26 mouse cellular contexts compared by ENCODE assay signal in genomic region chr8:3428426-3428825, GRCm38 (mm10). TPM values are rescaled to one million over a fixed set of nuclear protein-coding genes. Genes with fewer than 3 reads are reported as not detected.
DNase-seq lines count a peak whose midpoint lies in the region; ATAC-seq and TF ChIP-seq lines count a peak whose summit lies in the region.
"Had no signal": no experiment of that assay in that cellular context is flagged by ENCODE, and none has a peak within 500 bp of the region (broad histone marks: within the 10 kb centered on the region; RNA-seq: fewer than 3 reads in every experiment).

No protein-coding gene starts in this region.

- H3K27me3 ChIP-seq in embryonic facial prominence, embryonic 14.5 days (replicated peaks; ENCODE audit: control insufficient read depth, insufficient read depth, low read length): no peaks in the 10 kb centered on the region
- H3K27me3 ChIP-seq in embryonic facial prominence, embryonic 10.5 days (replicated peaks; ENCODE audit: low read depth, poor library complexity, severe bottlenecking): no peaks in the 10 kb centered on the region
- no peaks in the 10 kb centered on the region for H3K27me3 ChIP-seq in limb, embryonic 14.5 days (ENCODE audit: control insufficient read depth, insufficient read depth, low read length)
- H3K27me3 ChIP-seq in limb, embryonic 10.5 days (ENCODE audit: low read depth, poor library complexity, severe bottlenecking): no peaks in the 10 kb centered on the region
- no peaks in the 10 kb centered on the region for H3K27me3 ChIP-seq in myocyte (ENCODE audit: control insufficient read depth, insufficient read depth, insufficient read length)
- H3K27me3 ChIP-seq: CH12.LX; embryonic facial prominence, embryonic 12.5 days; embryonic facial prominence, embryonic 15.5 days; forebrain, embryonic 12.5 days had no signal

- no peak overlapping the region for H3K4me3 ChIP-seq in embryonic facial prominence, embryonic 14.5 days (ENCODE audit: low read depth, low read length)
- H3K4me3 ChIP-seq in embryonic facial prominence, embryonic 10.5 days: no peak overlapping the region
- H3K4me3 ChIP-seq in limb, embryonic 14.5 days (replicated peaks; ENCODE audit: low read length): no peak overlapping the region
- H3K4me3 ChIP-seq in limb, embryonic 10.5 days: no peak overlapping the region
- no peak overlapping the region for H3K4me3 ChIP-seq in myocyte
- H3K4me3 ChIP-seq: embryonic facial prominence, embryonic 12.5 days; embryonic facial prominence, embryonic 15.5 days; erythroblast, embryonic 14.5 days; forebrain, embryonic 10.5 days; forebrain, embryonic 12.5 days had no signal

- no peaks in the 10 kb centered on the region for H3K4me1 ChIP-seq in embryonic facial prominence, embryonic 14.5 days (ENCODE audit: control insufficient read depth, insufficient read depth, low read length)
- H3K4me1 ChIP-seq in embryonic facial prominence, embryonic 10.5 days: no peaks in the 10 kb centered on the region
- H3K4me1 ChIP-seq in limb, embryonic 14.5 days (ENCODE audit: control insufficient read depth, insufficient read depth, low read length): no peaks in the 10 kb centered on the region
- no peaks in the 10 kb centered on the region for H3K4me1 ChIP-seq in limb, embryonic 10.5 days
- H3K4me1 ChIP-seq: embryonic facial prominence, embryonic 12.5 days; embryonic facial prominence, embryonic 15.5 days; forebrain, embryonic 10.5 days; forebrain, embryonic 12.5 days had no signal

- no peak; the same call in 1 of the 2 replicates for ATAC-seq in embryonic facial prominence, embryonic 14.5 days (ENCODE audit: low read depth)
- ATAC-seq in limb, embryonic 14.5 days (ENCODE audit: low FRiP score, low read depth): no peak
- ATAC-seq: CD4-positive, CD25-positive, alpha-beta regulatory T cell, adult 4 months; forebrain, embryonic 14.5 days; forebrain, embryonic 16.5 days had no signal

- WGBS in embryonic facial prominence, embryonic 14.5 days: 63% methylated on average over 2 of the region's 2 CpGs
- 81% methylated on average over 2 of the region's 2 CpGs for WGBS in embryonic facial prominence, embryonic 10.5 days
- WGBS in limb, embryonic 14.5 days: 60% methylated on average over 2 of the region's 2 CpGs
- 89% methylated on average over 2 of the region's 2 CpGs for WGBS in limb, embryonic 10.5 days

- H3K4me2 ChIP-seq in embryonic facial prominence, embryonic 14.5 days (ENCODE audit: low read depth, low read length): no peak overlapping the region
- H3K4me2 ChIP-seq in limb, embryonic 14.5 days (replicated peaks; ENCODE audit: low read depth, low read length, severe bottlenecking): no peak overlapping the region
- H3K4me2 ChIP-seq in myocyte (ENCODE audit: low read depth): no peak overlapping the region
- H3K4me2 ChIP-seq: embryonic facial prominence, embryonic 12.5 days; embryonic facial prominence, embryonic 15.5 days; forebrain, embryonic 12.5 days had no signal

- H3K79me2 ChIP-seq in myocyte (ENCODE audit: control insufficient read depth, insufficient read depth): no peaks in the 10 kb centered on the region

- no peak overlapping the region for H3ac ChIP-seq in myocyte (ENCODE audit: control insufficient read depth, insufficient read length)

- H3K9ac ChIP-seq in embryonic facial prominence, embryonic 14.5 days (ENCODE audit: low read depth, low read length): no peak overlapping the region
- H3K9ac ChIP-seq in limb, embryonic 14.5 days (ENCODE audit: low read depth, low read length, severe bottlenecking): no peak overlapping the region
- H3K9ac ChIP-seq: embryonic facial prominence, embryonic 12.5 days; embryonic facial prominence, embryonic 15.5 days; forebrain, embryonic 12.5 days had no signal

- peaks cover 41% of the 10 kb centered on the region for H3K36me3 ChIP-seq in embryonic facial prominence, embryonic 14.5 days (ENCODE audit: control insufficient read depth, insufficient read depth, low read length)
- H3K36me3 ChIP-seq in embryonic facial prominence, embryonic 10.5 days (replicated peaks): peaks cover 64% of the 10 kb centered on the region
- peaks cover 41% of the 10 kb centered on the region for H3K36me3 ChIP-seq in limb, embryonic 14.5 days (ENCODE audit: control insufficient read depth, insufficient read depth, low read length)
- peaks cover 59% of the 10 kb centered on the region for H3K36me3 ChIP-seq in limb, embryonic 10.5 days
- peaks cover 10% of the 10 kb centered on the region for H3K36me3 ChIP-seq in myocyte (ENCODE audit: control insufficient read depth, insufficient read depth)

- no peaks in the 10 kb centered on the region for H3K9me3 ChIP-seq in embryonic facial prominence, embryonic 14.5 days (ENCODE audit: control insufficient read depth, low read length)
- no peaks in the 10 kb centered on the region for H3K9me3 ChIP-seq in embryonic facial prominence, embryonic 10.5 days
- H3K9me3 ChIP-seq in limb, embryonic 14.5 days (ENCODE audit: control insufficient read depth, low read length): no peaks in the 10 kb centered on the region
- no peaks in the 10 kb centered on the region for H3K9me3 ChIP-seq in limb, embryonic 10.5 days (replicated peaks)
- H3K9me3 ChIP-seq: embryonic facial prominence, embryonic 12.5 days; embryonic facial prominence, embryonic 15.5 days; forebrain, embryonic 10.5 days; forebrain, embryonic 12.5 days; G1E had no signal

- no peak for TF ChIP-seq POLR2A in limb, embryonic 14.5 days (IDR thresholded peaks at IDR 0.05; ENCODE audit: borderline replicate concordance, extremely low read depth, insufficient read depth, insufficient read length)
- no peak for TF ChIP-seq POLR2A in myocyte (IDR thresholded peaks at IDR 0.05; ENCODE audit: insufficient read length, low read depth)

- H3K27ac ChIP-seq in embryonic facial prominence, embryonic 14.5 days (replicated peaks; ENCODE audit: low read depth, low read length): no peak overlapping the region
- H3K27ac ChIP-seq in embryonic facial prominence, embryonic 10.5 days (replicated peaks): no peak overlapping the region
- H3K27ac ChIP-seq in limb, embryonic 14.5 days (replicated peaks; ENCODE audit: low read depth, low read length): no peak overlapping the region
- no peak overlapping the region for H3K27ac ChIP-seq in limb, embryonic 10.5 days
- H3K27ac ChIP-seq: embryonic facial prominence, embryonic 12.5 days; embryonic facial prominence, embryonic 15.5 days; forebrain, embryonic 10.5 days; forebrain, embryonic 12.5 days had no signal

- peak; percentile 29 for DNase-seq in embryonic facial prominence, embryonic 14.5 days (ENCODE audit: low spot score)
- no peak for DNase-seq in embryonic facial prominence, embryonic 10.5 days (ENCODE audit: low spot score)
- peak; percentile 12 for DNase-seq in limb, embryonic 14.5 days (ENCODE audit: low spot score)
- DNase-seq in limb, embryonic 10.5 days (ENCODE audit: low spot score): no peak
- DNase-seq in NIH3T3 (ENCODE audit: low read depth) (peak; percentile 26), adipocyte (ENCODE audit: low spot score) (no peak)
- DNase-seq in layer of hippocampus, adult 9-11 months: no peak
- DNase-seq: adrenal gland, adult 2 months; adrenal gland, postnatal 10 days; adrenal gland, postnatal 25 days; cerebellum, adult 11-12 months; cerebellum, adult 2 months; cerebellum, adult 9-10 months; cerebellum, postnatal 10 days; cerebellum, postnatal 25 days had no signal

TF ChIP-seq in myocyte, 11 proteins besides CTCF, POLR2A, EP300 and RAD21:
- TF ChIP-seq E2F4 (IDR thresholded peaks at IDR 0.05; ENCODE audit: insufficient read depth) (no peak), TCF3 (IDR thresholded peaks at IDR 0.05; ENCODE audit: insufficient read length, low read depth) (no peak), USF1 (IDR thresholded peaks at IDR 0.05; ENCODE audit: low read depth) (no peak), CEBPB (IDR thresholded peaks at IDR 0.05; ENCODE audit: insufficient read depth, poor library complexity, severe bottlenecking) (no peak), SRF (IDR thresholded peaks at IDR 0.05; ENCODE audit: control insufficient read depth, insufficient read length, low read depth) (no peak), MAX (IDR thresholded peaks at IDR 0.05; ENCODE audit: low read depth) (no peak), REST (IDR thresholded peaks at IDR 0.05; ENCODE audit: insufficient read depth, insufficient read length) (no peak), MYOD1 (IDR thresholded peaks at IDR 0.05; ENCODE audit: control insufficient read depth in 1 of 3, insufficient read length in 2 of 3, low read depth in 2 of 3) (peak in 2 of 3 experiments; percentile 6 to 53), TCF12 (IDR thresholded peaks at IDR 0.05; ENCODE audit: insufficient read depth, poor library complexity, severe bottlenecking) (no peak)
TF ChIP-seq in myocyte: peak in this region for 1.

RNA-seq across cellular contexts. Expression of gene Arhgef18, which starts 35.6 kb away (rescaled TPM):
- polyA plus RNA-seq in embryonic facial prominence, embryonic 14.5 days (2014; fragmentation: Nextera tagmentation; extraction: Ambion mirVana): 8.7 and 9.3 TPM in 2 replicates
- polyA plus RNA-seq in embryonic facial prominence, embryonic 10.5 days (2016; fragmentation: Nextera tagmentation; extraction: Ambion mirVana): 9.5 and 9.6 TPM in 2 replicates
- polyA plus RNA-seq in limb, embryonic 14.5 days (2012; rRNA removed): 23.1 and 26.3 TPM in 2 replicates
- polyA plus RNA-seq in limb, embryonic 14.5 days (2014; fragmentation: Nextera tagmentation; extraction: Ambion mirVana): 9.4 and 12.3 TPM in 2 replicates
- 8.0 and 9.5 TPM in 2 replicates for polyA plus RNA-seq in limb, embryonic 10.5 days (2016; fragmentation: Nextera tagmentation; extraction: Ambion mirVana)
- 10.7 TPM for polyA plus RNA-seq in myocyte (2012; fragmentation: generic; extraction: Trizol)

RNA-seq across cellular contexts. Expression of gene Pex11g, which starts 39.1 kb away (rescaled TPM):
- 3.4 and 4.5 TPM in 2 replicates for polyA plus RNA-seq in embryonic facial prominence, embryonic 14.5 days (2014; fragmentation: Nextera tagmentation; extraction: Ambion mirVana)
- 4.1 and 4.8 TPM in 2 replicates for polyA plus RNA-seq in embryonic facial prominence, embryonic 10.5 days (2016; fragmentation: Nextera tagmentation; extraction: Ambion mirVana)
- polyA plus RNA-seq in limb, embryonic 14.5 days (2012; rRNA removed): 6.0 and 7.7 TPM in 2 replicates
- polyA plus RNA-seq in limb, embryonic 14.5 days (2014; fragmentation: Nextera tagmentation; extraction: Ambion mirVana): 2.7 and 4.7 TPM in 2 replicates
- polyA plus RNA-seq in limb, embryonic 10.5 days (2016; fragmentation: Nextera tagmentation; extraction: Ambion mirVana): 6.3 and 7.6 TPM in 2 replicates
- polyA plus RNA-seq in myocyte (2012; fragmentation: generic; extraction: Trizol): 5.5 TPM

RNA-seq across cellular contexts. Expression of gene Tex45, which starts 42.2 kb away (rescaled TPM):
- 0.18 TPM in 1 of 2 replicates, not detected in the other for polyA plus RNA-seq in embryonic facial prominence, embryonic 14.5 days (2014; fragmentation: Nextera tagmentation; extraction: Ambion mirVana)
- polyA plus RNA-seq in embryonic facial prominence, embryonic 10.5 days (2016; fragmentation: Nextera tagmentation; extraction: Ambion mirVana): 0.10 TPM in 1 of 2 replicates, not detected in the other
- 0.11 and 0.17 TPM in 2 replicates for polyA plus RNA-seq in limb, embryonic 14.5 days (2012; rRNA removed)
- polyA plus RNA-seq in limb, embryonic 14.5 days (2014; fragmentation: Nextera tagmentation; extraction: Ambion mirVana): not detected in 2 replicates
- polyA plus RNA-seq in limb, embryonic 10.5 days (2016; fragmentation: Nextera tagmentation; extraction: Ambion mirVana): not detected in 2 replicates
- not detected for polyA plus RNA-seq in myocyte (2012; fragmentation: generic; extraction: Trizol)
- polyA plus RNA-seq: CD4-positive, CD25-positive, alpha-beta regulatory T cell, adult 4 months; embryonic facial prominence, embryonic 15.5 days; erythroblast, embryonic 14.5 days; forebrain, embryonic 10.5 days; forebrain, embryonic 12.5 days; G1E had no signal

Comparison
In these comparisons a context has a peak if more than half of its experiments do, and no peak if none do; other contexts are left out.
1. DNase-seq: peak in embryonic facial prominence, embryonic 14.5 days (single experiment), limb, embryonic 14.5 days (single experiment) and NIH3T3 (single experiment); none in embryonic facial prominence, embryonic 10.5 days (single experiment), limb, embryonic 10.5 days (single experiment), layer of hippocampus, adult 9-11 months (single experiment) and adipocyte (single experiment).